Comparison of ENCODE assay signal across 35 mouse cellular contexts in the genomic region with DNA sequence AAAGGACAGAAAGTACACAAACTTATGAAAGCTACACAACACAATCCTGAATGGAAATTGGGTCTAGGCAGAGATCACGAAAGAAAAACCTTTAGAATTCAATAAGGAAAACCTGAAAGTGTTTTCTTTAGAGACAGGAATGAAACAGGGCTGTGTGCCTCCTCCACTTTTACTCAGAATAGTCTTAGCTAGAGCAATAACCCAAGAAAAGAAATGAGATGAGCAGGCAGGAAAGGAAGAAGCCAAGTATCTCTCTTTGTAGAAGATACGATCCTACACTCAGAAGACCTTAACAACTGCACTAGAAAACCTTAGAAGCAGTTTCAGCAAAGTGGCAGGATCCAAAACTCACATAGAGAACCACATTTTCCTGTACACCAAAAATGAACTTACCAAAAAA.
"Had no signal": no experiment of that assay in that cellular context is flagged by ENCODE, and none has a peak within 500 bp of the region (broad histone marks: within the 10 kb centered on the region; RNA-seq: fewer than 3 reads in every experiment).

No protein-coding gene starts in this region.

- H3K36me3 ChIP-seq: heart, embryonic 12.5 days; heart, embryonic 13.5 days; heart, embryonic 15.5 days; hindbrain, embryonic 10.5 days; hindbrain, embryonic 12.5 days; hindbrain, embryonic 13.5 days; hindbrain, embryonic 15.5 days; intestine, embryonic 15.5 days; kidney, embryonic 15.5 days had no signal

- H3K9me3 ChIP-seq: heart, embryonic 13.5 days; heart, embryonic 15.5 days; hindbrain, embryonic 12.5 days; hindbrain, embryonic 13.5 days; hindbrain, embryonic 15.5 days; intestine, embryonic 15.5 days; kidney, embryonic 15.5 days had no signal

- H3K27me3 ChIP-seq: heart, embryonic 12.5 days; heart, embryonic 13.5 days; heart, embryonic 15.5 days; hindbrain, embryonic 12.5 days; hindbrain, embryonic 13.5 days; hindbrain, embryonic 15.5 days; intestine, embryonic 15.5 days; kidney, embryonic 15.5 days had no signal

- H3K27ac ChIP-seq: heart, embryonic 13.5 days; heart, embryonic 15.5 days; hindbrain, embryonic 10.5 days; hindbrain, embryonic 12.5 days; hindbrain, embryonic 13.5 days; hindbrain, embryonic 14.5 days; hindbrain, embryonic 15.5 days; hindbrain, postnatal 0 days; intestine, embryonic 15.5 days; kidney, embryonic 15.5 days; kidney, postnatal 0 days; layer of hippocampus, adult 2 months; left cerebral cortex, adult 2 months had no signal

- H3K4me2 ChIP-seq: heart, embryonic 11.5 days; heart, embryonic 12.5 days; heart, embryonic 13.5 days; heart, embryonic 15.5 days; hindbrain, embryonic 12.5 days; hindbrain, embryonic 13.5 days; hindbrain, embryonic 14.5 days; hindbrain, embryonic 15.5 days; intestine, embryonic 15.5 days; kidney, embryonic 15.5 days had no signal

- H3K9ac ChIP-seq: heart, embryonic 12.5 days; heart, embryonic 13.5 days; heart, embryonic 15.5 days; hindbrain, embryonic 12.5 days; hindbrain, embryonic 13.5 days; hindbrain, embryonic 14.5 days; hindbrain, embryonic 15.5 days; intestine, embryonic 15.5 days; kidney, embryonic 15.5 days had no signal

- ATAC-seq: hindbrain, embryonic 16.5 days; hindbrain, postnatal 0 days; inflammation-experienced regulatory T-cells, adult 6 months; intestine, embryonic 15.5 days; intestine, embryonic 16.5 days; intestine, postnatal 0 days had no signal

- H3K4me3 ChIP-seq: heart, embryonic 12.5 days; heart, embryonic 13.5 days; heart, embryonic 15.5 days; hindbrain, embryonic 10.5 days; hindbrain, embryonic 12.5 days; hindbrain, embryonic 13.5 days; hindbrain, embryonic 15.5 days; intestine, embryonic 15.5 days; kidney, embryonic 15.5 days; layer of hippocampus, adult 2 months; left cerebral cortex, adult 2 months had no signal

- H3K4me1 ChIP-seq: heart, embryonic 12.5 days; heart, embryonic 13.5 days; heart, embryonic 15.5 days; hindbrain, embryonic 12.5 days; hindbrain, embryonic 15.5 days; intestine, embryonic 15.5 days had no signal

- DNase-seq: heart, postnatal 10 days; heart, postnatal 14 days; heart, postnatal 36 days; heart, postnatal 4 days; kidney, adult 11 months; kidney, adult 18-20 months; kidney, adult 2 months; kidney, adult 8-10 months; kidney, adult 9 months; kidney, postnatal 10 days; kidney, postnatal 14 days; kidney, postnatal 25 days; kidney, postnatal 36 days; kidney, postnatal 4 days; layer of hippocampus, adult 9-11 months; layer of hippocampus, postnatal 36 days had no signal
